Mouse (Mus musculus) C2C12 (cell line): ENCODE results near the gene Emcn. TPM values are rescaled to one million over a fixed set of nuclear protein-coding genes. Genes with fewer than 3 reads are reported as not detected.

Experiments used
- H3K27me3 ChIP-seq: one replicate; pipeline ENCODE4 v1.6.1; 2011; ENCODE audit not compliant: control insufficient read depth, insufficient read depth, insufficient read length
- H3K36me3 ChIP-seq: one replicate; pipeline ENCODE4 v1.6.1; 2011; ENCODE audit not compliant: control insufficient read depth, insufficient read depth
- H3K4me3 ChIP-seq: one replicate; pipeline ENCODE4 v1.5.1; 2011; ENCODE audit warnings: mild to moderate bottlenecking, control low read depth; ENCODE audit not compliant: poor library complexity, insufficient read depth, severe bottlenecking
- H3K79me2 ChIP-seq: one replicate; pipeline ENCODE4 v1.6.1; 2011; ENCODE audit not compliant: control insufficient read depth, insufficient read depth
- H3K79me3 ChIP-seq: one replicate; pipeline ENCODE4 v1.6.1; 2011; ENCODE audit warnings: low read depth, control low read depth
- H3ac ChIP-seq: one replicate; pipeline ENCODE3; 2011; ENCODE audit warnings: low read depth; ENCODE audit not compliant: control insufficient read depth, insufficient read length
- CEBPB ChIP-seq: IDR thresholded peaks from one replicate; pipeline ENCODE4 v1.6.1; 2011; ENCODE audit warnings: low read depth, mild to moderate bottlenecking, control low read depth, moderate library complexity
- CTCF ChIP-seq: IDR thresholded peaks from one replicate; pipeline ENCODE4 v1.5.1; 2011; ENCODE audit not compliant: control insufficient read depth, insufficient read depth, insufficient read length
- FOSL1 ChIP-seq: IDR thresholded peaks from one replicate; pipeline ENCODE4 v1.8.0; 2011; ENCODE audit warnings: mild to moderate bottlenecking, low read length; ENCODE audit not compliant: poor library complexity, insufficient read depth, severe bottlenecking
- MAX ChIP-seq: IDR thresholded peaks from one replicate; pipeline ENCODE4 v1.6.1; 2011; ENCODE audit warnings: mild to moderate bottlenecking, control low read depth
- MYOD1 ChIP-seq: IDR thresholded peaks from one replicate; pipeline ENCODE4 v1.6.1; 2011; ENCODE audit warnings: low read depth; ENCODE audit not compliant: control insufficient read depth, insufficient read length
- MYOG ChIP-seq: IDR thresholded peaks from one replicate; pipeline ENCODE4 v1.6.1; 2011; ENCODE audit not compliant: control insufficient read depth, insufficient read length; ENCODE audit errors: extremely low read depth
- USF1 ChIP-seq: IDR thresholded peaks from one replicate; pipeline ENCODE4 v1.6.1; 2011; ENCODE audit warnings: low read depth, mild to moderate bottlenecking, control low read depth, moderate library complexity
- polyA plus RNA-seq: library from polyadenylated mRNA; unstranded; fragments of >200 nt; fragmentation: generic; extraction: Trizol; gene quantifications from one replicate; pipeline ENCODE4 v1.2.1, GENCODE M21; 2012; ENCODE audit warnings: missing spikeins

The Emcn gene
- polyA plus RNA-seq, 1 experiment = not detected

DNA sequence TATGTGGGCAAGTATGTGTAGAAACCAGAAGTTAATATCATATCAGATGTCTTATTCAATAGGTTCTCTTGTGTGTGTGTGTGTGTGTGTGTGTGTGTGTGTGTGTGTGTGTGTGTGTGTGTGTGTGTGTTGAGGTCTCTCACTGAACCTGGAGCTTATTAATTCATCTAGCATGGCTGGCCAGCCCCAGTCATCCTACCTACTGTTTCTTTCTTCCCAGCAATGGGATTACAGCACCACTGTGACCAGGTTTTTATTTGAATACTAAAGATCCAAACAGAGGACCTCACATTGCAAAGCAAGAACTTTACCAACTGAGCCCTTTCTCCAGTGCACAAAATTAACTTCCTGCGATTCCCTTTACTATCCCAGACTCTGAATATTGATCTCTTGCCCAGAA, 131.3 kb downstream of the Emcn start:
- H3K79me3 ChIP-seq = no peaks in the 10 kb centered on the region
- no peaks in the 10 kb centered on the region for H3K36me3 ChIP-seq
- H3K79me2 ChIP-seq = no peaks in the 10 kb centered on the region
- no peak overlapping the region for H3K4me3 ChIP-seq
- no peak for TF ChIP-seq CEBPB
- no peak for TF ChIP-seq USF1
- no peak for TF ChIP-seq FOSL1
- TF ChIP-seq CTCF = no peak
- TF ChIP-seq MAX = no peak
- TF ChIP-seq MYOD1 = no peak
- no peak for TF ChIP-seq MYOG
- no peaks in the 10 kb centered on the region for H3K27me3 ChIP-seq
- no peak overlapping the region for H3ac ChIP-seq

DNA sequence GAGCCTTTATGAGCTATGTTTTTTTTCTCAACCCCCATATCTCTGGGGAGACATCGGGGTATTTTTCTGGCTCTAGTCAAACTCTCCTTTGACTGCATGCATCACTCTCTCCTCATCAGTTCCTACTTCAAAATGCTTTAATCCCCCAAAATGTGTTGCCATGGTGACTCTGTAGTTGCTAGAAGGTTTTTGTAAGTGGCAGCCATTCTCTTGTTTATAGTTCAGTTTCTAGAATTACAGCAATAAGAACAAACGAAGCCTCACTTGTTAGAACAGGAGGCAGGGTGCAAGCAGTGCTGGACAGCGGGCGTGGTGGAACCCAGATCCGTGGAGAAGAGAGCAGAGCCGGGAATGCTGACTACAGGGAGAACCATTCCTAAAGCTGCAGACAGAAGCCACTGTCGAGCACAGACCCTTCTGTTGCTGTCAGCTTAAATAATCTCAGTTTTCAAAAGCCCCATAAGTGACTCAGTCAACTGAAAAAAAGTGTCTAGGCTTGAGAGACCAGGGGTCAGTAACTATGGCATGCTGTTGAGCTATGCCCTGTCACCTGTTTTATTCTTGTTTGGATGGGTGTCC, 139.0 kb downstream of the Emcn start:
- no peak overlapping the region for H3ac ChIP-seq
- no peak for TF ChIP-seq CTCF
- TF ChIP-seq MYOD1 = no peak
- no peak for TF ChIP-seq CEBPB
- no peak for TF ChIP-seq FOSL1
- no peak for TF ChIP-seq USF1
- no peak for TF ChIP-seq MYOG
- TF ChIP-seq MAX = no peak
- H3K79me2 ChIP-seq = no peaks in the 10 kb centered on the region
- no peaks in the 10 kb centered on the region for H3K36me3 ChIP-seq
- H3K79me3 ChIP-seq = no peaks in the 10 kb centered on the region
- H3K4me3 ChIP-seq = no peak overlapping the region
- H3K27me3 ChIP-seq = no peaks in the 10 kb centered on the region

DNA sequence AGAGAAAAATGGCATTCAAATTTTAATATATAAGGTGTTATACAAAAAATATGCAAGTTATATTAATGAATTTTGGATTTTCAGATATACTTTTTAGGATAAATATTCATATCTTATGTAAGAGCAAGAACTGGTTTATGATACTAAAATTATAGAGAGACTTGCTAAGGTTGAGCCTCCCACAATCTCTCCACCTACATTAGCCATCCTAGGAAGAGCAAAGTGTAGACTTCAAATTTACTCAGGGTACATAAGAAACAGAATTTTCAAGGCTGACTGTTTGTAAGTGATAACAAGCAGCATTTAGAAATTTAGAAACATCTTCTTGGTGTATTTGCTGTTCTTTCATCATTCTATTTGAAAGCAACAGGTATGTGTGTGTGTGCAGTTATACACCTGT, 140.3 kb downstream of the Emcn start:
- H3K79me3 ChIP-seq = no peaks in the 10 kb centered on the region
- H3K36me3 ChIP-seq = no peaks in the 10 kb centered on the region

More for the DNA sequence above, 140.3 kb downstream of the Emcn start:
- TF ChIP-seq MYOG = no peak
- TF ChIP-seq CEBPB = no peak
- no peak for TF ChIP-seq FOSL1
- no peaks in the 10 kb centered on the region for H3K79me2 ChIP-seq
- H3K27me3 ChIP-seq = no peaks in the 10 kb centered on the region
- H3ac ChIP-seq = no peak overlapping the region
- H3K4me3 ChIP-seq = no peak overlapping the region
